Mouse (Mus musculus): ENCODE measurements around the gene Ncoa4.
"Not testable (repeated sequence)": the region's sequence is repeated elsewhere in the genome, so short reads cannot be mapped to it uniquely, and the experiment has no call there.

Gene Ncoa4

DNA sequence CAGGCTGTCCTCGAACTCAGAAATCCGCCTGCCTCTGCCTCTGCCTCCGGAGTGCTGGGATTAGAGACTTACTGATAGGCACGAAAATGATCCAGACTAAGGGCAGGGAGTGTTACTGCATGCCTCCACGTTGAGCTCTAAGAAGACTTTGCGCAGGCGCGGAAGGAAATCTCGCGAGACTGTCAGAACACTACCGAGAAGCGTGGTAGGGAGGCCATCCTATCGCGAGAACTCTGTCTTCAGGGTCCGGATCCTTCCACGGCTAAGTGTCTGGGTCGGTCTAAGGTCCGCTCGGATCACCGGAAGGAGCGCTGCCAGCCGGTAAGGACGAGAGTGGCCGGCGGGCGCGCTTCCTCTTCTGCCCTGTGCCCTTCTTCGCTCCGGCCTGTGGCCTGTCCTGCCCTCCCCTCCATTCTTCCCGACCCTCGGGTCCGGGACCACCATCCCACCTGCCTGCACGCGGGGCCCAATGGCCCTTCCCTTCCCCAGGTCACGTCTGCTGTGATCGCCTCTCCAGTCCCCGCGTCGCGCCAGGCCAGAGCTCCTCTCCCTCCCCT lies at the start of gene Ncoa4:
TSS of gene Ncoa4 (plus strand) at position 176 of the 557 bp plus-strand sequence.
- DNase-seq (ENCODE audit: low read depth): peak; percentile 100

- not testable (repeated sequence) for DNase-seq (ENCODE audit: low read depth)
Observed at GRCm38 (mm10) chr14:32112124-32112523, 47.5 kb upstream of the Ncoa4 start.

DNA sequence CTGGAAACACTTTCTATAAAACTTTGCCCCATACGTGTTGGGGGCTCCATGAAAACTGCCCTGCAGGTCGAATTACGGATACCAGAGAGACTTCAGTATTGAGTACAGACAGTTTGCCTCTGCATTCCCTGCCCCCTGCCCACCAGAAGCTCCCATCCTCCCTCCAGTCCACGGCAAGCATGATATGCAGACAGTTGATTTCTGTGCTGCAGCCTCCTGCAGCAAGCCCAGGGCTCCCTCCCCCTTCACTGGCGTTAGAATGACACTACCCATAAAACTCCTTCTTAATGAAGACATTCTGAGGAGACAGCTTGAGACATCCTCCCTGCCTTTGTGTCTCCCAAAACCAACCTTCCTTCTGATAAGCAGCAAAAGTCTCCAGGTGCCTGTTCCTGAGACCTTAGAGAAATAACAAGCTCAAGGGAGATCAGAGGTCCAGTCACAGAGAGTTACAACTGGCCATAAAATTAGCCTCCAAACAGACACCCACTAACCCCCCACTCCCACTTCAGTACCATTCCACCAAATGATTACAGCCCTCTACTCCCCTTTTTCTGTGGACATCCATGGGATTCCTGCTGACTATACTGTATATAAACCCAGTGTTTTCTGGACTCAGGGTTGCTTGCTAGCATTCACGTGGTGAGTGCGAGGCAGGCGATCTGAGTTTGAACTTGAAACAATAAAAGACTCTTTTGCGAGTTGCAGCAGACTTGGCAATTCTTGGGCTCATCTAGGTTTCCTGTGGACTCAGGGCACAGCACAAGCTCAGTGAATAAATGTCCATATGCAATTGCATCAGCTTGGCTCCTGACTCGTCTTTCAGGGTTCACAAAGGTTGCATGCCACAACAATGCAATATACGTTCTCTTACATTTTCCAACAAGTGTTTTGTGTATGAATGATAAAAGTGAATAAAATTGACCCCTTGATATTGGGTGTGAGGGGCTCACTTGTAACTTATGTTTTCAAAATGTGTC lies 38.4 kb upstream of the Ncoa4 start:
- DNase-seq (ENCODE audit: low read depth): no peak

DNA sequence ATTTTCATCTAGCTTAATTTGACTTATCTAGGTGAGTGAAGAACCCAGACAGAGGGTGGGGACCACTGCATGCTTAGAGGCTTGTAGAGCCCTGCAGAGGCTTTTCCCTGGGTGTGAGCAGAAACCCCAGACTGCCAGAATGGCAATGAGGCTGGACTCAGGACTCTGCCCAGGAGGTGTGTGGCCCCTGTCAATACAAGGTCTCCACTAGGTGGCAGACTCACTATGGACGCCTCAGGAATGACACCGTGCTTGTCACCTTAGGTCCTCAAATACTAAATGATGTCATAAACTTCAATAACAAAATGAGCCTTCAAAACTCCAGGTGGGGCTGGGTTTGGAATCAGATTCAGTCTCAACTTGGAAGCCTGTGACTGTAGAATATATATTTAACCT lies 37.7 kb upstream of the Ncoa4 start:
- DNase-seq (ENCODE audit: low read depth): peak; percentile 47

DNA sequence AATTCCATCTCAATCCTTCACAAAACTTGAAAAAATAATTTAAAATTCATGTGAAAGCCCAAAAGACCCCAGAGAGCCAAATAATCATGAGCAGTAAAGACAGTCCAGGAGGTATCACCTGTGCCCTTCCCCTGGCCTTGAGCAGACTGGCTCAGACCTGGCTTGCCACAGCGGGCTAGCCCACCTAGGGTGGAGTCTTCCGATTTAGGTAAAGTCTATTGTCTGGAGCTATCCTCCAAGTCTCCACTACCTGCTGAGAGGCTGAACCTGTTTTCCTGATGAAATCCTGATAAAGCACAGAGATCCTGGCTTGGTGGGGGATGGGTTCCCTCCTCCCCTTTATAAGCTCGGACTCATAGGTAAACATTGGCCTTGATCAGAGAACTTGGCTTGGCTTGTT lies 35.4 kb upstream of the Ncoa4 start:
- no peak for DNase-seq (ENCODE audit: low read depth)

- not testable (repeated sequence) for DNase-seq (ENCODE audit: low read depth)
Observed at GRCm38 (mm10) chr14:32125256-32125655, 34.4 kb upstream of the Ncoa4 start.

DNA sequence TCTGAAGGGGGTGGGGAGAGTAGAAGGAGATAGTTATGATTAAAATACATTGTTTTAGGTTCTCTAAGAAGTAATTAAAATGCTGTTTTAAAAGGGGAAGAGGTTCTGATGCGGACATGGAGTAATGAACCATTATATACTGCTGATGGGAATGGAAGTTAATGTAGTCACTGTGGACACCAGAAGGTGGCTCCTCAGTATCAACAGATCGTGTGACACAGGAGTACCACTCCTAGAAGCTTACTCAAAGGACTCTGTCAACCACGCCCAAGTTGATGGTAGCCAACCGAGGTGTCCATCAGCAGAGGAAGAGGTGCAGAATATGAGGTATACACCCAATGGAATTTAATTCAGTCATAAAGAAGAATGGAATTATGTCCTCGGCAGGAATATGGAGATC lies 31.3 kb upstream of the Ncoa4 start:
- DNase-seq (ENCODE audit: low read depth): no peak

- no peak for DNase-seq (ENCODE audit: low read depth)
Observed at GRCm38 (mm10) chr14:32131836-32132235, 27.8 kb upstream of the Ncoa4 start.

DNA sequence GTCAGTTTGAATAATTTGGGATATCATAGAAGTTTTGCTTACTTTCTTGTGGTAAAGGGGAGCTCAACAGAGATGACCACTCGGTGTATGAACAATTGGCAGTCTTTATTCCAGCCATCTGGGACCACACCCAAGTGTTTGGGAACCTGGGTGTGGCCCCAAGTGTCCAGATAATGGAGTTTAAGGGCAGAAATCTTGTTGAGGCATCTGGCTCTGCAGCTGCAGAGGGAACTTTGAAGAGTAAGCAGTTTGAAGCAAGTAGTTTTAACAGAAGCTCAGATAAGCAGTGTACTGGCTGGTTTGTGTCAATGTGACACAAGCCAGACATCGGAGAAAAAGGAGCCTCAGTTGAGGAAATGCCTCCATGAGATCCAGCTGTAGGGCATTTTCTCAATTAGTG lies 25.4 kb upstream of the Ncoa4 start:
- no peak for DNase-seq (ENCODE audit: low read depth)

DNA sequence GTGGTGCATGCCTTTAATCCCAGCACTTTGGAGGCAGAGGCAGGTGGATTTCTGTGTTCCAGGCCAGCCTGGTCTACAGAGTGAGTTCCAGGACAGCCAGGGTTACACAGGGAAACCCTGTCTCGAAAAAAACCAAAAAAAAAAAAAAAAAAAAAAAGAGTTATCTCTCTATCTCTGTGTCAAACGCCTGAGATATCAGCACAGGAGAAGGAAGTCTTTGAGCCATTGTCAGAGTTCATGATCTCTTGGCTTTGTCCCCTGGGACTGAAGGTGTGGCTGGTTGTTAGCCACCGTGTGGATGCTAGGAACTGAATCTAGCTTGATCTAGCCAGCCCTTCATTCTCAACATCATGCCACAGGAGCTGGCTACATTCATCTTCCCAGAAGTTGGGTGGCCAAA lies 23.2 kb upstream of the Ncoa4 start:
- not testable (repeated sequence) for DNase-seq (ENCODE audit: low read depth)

GRCm38 (mm10) chr14:32140359-32140965 lies 19.2 kb upstream of the Ncoa4 start:
- no peak for DNase-seq (ENCODE audit: low read depth)

- no peak for DNase-seq (ENCODE audit: low read depth)
Observed at GRCm38 (mm10) chr14:32141723-32142122, 17.9 kb upstream of the Ncoa4 start, which contains the start of gene Msmb. TSS of gene Msmb (plus strand) at chr14:32142023.

GRCm38 (mm10) chr14:32144734-32145133 lies 14.9 kb upstream of the Ncoa4 start:
- no peak for DNase-seq (ENCODE audit: low read depth)

DNA sequence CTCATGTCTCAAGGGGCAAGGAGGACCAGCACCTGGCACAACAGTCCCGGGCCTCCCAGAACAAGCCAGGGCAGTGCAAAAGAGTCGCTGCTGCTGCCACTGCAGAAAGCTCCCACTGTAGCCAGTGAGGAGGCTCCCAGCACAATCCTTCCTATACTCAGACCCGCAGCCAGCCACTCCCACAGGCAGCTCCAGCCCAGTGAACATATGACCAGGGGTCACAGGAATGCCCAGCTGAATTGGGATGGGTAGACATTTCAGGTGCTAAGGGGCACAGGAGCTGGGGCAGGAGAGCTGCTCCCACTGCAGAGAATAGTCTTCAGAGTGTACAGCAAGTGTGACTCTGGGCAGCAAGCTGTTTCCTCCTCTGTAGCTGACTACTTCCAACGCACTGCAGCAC lies 14.3 kb upstream of the Ncoa4 start:
- no peak for DNase-seq (ENCODE audit: low read depth)

DNA sequence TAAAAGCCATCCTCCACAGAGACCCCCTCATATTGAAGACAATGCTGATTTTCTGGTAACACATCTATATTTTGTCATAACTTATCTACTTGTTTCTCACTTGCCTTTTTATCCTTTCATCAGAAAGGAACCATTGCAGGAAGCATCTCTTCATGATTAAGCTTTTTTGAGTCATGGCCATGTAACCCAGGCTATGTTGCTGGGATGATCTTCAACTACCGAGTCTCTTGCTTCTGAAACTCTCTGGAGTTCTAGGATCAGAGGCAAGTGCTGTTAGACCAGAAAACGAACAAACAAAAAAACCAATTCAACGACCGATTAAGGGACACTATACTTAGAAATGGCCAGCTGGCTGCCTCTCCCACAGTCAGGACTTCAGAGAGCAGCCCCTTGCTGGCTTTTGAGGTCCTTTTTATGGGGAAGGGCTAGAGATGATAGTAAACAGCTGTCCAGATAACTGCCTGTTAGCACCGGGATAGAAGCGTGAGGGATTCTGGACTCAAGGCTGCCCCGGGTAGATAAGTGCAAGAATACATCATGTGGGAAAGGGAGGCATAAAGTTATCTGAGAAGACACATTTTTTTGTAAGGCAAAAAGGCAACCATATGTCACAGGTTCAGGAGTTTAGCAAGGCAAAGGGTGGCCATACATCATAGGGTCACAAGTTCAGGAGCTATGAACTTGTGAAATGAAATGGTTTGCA lies 13.7 kb upstream of the Ncoa4 start:
- no peak for DNase-seq (ENCODE audit: low read depth)

GRCm38 (mm10) chr14:32146578-32146977 lies 13.1 kb upstream of the Ncoa4 start:
- no peak for DNase-seq (ENCODE audit: low read depth)

DNA sequence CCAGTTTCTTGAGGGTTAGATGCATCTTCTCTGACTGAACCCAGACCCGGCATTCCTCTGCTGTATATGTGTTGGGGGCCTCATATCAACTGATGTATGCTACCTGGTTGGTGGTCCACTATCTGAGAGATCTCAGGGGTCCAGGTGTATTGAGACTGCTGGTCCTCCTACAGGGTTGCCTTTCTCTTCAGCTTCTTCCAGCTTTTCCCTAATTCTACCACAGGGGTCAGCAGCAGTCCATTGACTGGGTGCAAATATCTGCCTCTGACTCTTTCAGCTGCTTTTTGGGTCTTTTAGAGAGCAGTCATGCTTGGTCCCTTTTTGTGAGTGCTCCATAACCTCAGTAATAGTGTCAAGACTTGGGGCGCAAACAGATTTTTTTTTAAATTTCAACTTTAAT lies 8.8 kb upstream of the Ncoa4 start:
- no peak for DNase-seq (ENCODE audit: low read depth)

DNA sequence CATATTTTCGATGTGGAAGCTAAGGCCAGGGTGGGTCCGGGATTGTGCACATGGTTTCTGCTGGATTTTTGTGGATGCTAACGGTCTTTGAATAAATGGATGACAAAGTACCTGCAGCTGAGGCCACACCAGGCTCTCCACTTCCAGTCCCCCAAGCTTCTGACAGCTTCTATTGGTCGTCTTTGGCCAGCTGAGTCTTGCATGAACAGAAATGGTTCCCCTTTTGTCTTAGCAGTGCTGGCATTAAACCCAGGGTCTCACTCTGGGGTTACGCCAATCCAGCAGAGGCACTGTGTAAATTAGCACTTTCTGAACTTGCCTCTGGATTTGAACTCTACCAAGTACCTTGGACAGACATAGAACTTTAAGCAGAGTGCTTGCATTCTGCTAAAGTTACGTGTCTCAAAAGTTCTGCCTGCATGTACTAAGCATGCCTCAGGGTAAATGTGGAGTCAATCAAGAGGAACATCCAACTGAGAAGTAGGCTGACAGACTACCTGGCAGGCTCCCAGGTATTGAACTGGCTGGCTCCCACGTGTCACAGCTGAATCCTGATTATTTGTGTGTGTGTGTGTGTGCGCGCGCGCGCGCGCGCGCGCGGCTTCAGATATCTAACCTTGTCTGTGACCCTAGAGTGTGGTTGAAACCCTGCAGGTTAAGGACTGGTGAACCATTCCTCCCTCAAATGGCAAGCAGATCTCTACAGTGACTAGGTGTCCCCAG lies 7.3 kb upstream of the Ncoa4 start:
- DNase-seq (ENCODE audit: low read depth): no peak

GRCm38 (mm10) chr14:32153156-32153555 lies 6.5 kb upstream of the Ncoa4 start:
- no peak for DNase-seq (ENCODE audit: low read depth)

DNA sequence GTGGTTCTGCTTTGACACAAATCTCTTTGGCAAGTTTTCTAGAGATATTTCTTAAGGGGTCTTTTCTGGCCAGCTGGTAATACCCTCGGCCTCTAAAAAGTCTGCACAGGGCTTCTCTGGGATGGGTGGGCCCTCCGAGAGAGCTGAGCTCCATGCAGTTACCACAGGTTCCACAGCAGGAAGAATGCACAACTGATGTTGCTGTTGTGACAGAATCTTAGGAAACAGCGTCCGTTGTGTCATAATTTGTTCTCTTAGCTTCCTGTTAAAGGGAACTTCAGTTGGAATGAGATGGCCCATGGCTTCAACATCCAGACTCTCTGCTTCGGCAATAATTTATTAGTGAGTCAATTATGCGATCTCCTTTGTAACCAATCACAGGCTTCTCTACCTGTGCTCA lies 4.9 kb upstream of the Ncoa4 start:
- no peak for DNase-seq (ENCODE audit: low read depth)

DNA sequence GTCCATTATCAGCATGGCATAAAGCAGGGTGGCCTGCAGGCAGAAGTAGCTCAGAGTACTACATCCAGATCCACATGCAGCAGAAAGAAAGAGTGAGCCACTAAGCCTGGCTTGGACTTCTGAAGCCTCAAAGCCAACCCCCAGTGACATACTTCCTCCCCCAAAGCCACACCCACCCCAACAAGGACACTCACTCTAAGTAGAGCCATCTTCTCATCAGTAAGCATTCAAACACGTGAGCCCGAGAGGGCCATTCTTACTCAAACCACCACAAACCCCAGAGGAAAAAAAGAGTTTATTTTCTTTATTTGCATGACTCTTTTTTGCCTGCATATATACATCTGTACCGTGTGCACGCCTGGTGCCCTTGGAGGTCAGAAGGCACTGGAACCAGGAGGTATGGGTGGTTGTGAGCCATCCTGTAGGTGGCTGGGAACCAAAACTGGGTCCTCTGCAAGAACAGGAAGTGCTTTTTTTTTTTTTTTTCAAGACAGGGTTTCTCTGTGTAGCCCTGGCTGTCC lies 455 bp upstream of the Ncoa4 start:
- no peak for DNase-seq (ENCODE audit: low read depth)
